Mouse (Mus musculus) left cerebral cortex, adult 2 months (tissue): ENCODE measurements at regions not wholly inside any gene's neighbourhood (a gene's known extent, or its start where the extent isn't known, plus 50 kb on each side); places are given as distances from the start of the nearest gene placed in this dataset.

Source experiments
- DNase-seq, 2 experiments: peaks; one replicate each; pipeline ENCODE4 v3.0.0; 2021 to 2022; ENCODE audit warnings: low spot score in 2 of 2, mixed read lengths in 1 of 2; ENCODE audit errors: extremely low spot score in 1 of 2
- H3K27ac ChIP-seq: fragments of 200-600 bp; 2 replicates; pipeline ENCODE4 v1.8.1; 2022
- H3K4me3 ChIP-seq: fragments of 200-600 bp; 2 replicates; pipeline ENCODE4 v1.8.1; 2022
- CTCF ChIP-seq: fragments of 200-600 bp; IDR thresholded peaks from 2 replicates; pipeline ENCODE4 v1.8.1; 2022; ENCODE audit warnings: antibody characterized with exemption, mild to moderate bottlenecking, moderate library complexity
- intact Hi-C: fragments of 180-260 bp; cut with DNase I; formaldehyde crosslinking; loops from one replicate; pipeline ENCODE4 v1.15.1; 2025

GRCm38 (mm10) chr12:25794571-25794970 is 620.5 kb downstream of the Rnf144a start:
- H3K4me3 ChIP-seq = no peak overlapping the region
- H3K27ac ChIP-seq = no peak overlapping the region
- intact Hi-C loops = no loop called here
- TF ChIP-seq CTCF = no peak
- DNase-seq = no peak

DNA sequence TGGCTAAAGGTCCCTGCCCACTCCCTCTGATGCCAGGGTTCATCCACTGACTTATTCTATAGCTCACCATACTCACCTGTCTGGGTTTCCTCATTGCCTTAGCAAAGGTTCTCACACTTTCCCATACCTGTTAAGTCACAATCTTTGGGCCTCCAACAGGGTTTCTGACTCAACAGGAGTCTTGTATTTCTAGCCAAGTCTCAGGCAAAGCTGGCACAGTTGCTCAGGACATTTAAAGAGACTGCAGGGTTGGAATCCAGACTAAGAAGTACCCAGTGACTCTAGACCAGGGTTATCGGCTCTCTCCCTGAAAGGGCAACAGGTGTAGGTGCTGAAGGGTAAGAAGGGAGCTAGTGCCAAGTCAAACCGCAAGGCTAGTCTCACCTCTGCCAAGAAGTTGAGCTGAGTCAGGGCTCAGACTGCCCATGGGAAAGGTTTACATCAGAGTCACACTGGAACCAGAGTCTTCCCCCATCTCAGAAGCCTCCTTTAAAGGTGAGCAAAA is 622.4 kb downstream of the Rnf144a start:
- no peak for DNase-seq
- intact Hi-C loops = no loop called here
- no peak overlapping the region for H3K4me3 ChIP-seq
- no peak overlapping the region for H3K27ac ChIP-seq
- no peak for TF ChIP-seq CTCF

GRCm38 (mm10) chr12:25790956-25791355 is 624.1 kb downstream of the Rnf144a start:
- no peak for TF ChIP-seq CTCF
- DNase-seq = no peak
- intact Hi-C loops = no loop called here
- Histone ChIP-seq H3K4me3 (no peak overlapping the region), H3K27ac (no peak overlapping the region)

DNA sequence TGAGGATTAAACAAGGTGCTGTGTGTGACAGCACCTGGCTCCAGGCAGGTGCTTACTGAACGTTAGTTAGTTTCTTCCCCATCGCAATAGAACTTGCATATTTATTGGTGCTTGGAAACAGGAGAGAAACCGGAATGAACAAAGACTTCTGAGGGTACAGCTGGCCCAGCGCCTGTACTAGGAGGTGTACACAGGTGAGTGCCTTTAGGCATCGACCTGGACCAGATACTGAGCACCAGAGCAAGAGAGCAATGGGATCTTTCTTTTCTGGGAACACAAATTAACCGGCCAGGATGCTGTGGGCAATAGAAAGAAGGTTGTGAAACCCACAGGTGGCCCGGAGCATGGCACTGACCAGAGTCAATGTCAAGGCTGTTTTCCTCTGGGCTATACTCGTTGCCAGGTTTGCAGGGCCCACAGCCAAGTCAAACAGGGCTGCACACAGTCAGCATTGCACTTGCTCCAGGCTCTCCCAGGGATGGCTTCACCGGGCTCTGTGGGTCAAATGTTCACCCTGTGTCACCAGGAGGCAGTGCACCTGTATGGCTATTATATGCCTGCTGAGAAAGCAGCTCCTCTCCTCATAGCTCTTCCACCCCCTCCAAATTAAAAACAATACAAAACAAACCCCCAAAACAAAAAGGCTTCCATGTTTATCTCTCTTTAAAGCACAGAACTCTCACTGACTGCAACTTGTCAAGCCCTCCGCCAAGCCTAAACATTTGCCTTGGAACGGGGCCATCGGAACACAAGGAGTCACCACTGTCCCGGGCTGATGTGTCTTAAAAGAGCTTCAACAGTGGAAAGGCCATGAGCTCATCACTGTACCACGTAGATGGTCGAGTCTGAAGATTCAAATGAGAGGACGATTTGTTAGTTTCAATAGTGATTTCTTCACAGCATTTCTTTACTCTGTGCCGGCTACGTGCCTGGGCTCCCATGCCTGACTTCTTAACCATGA is 629.1 kb downstream of the Rnf144a start:
- no peak for TF ChIP-seq CTCF
- no peak for DNase-seq
- intact Hi-C loops = no loop called here
- Histone ChIP-seq H3K4me3 (no peak overlapping the region), H3K27ac (no peak overlapping the region)

DNA sequence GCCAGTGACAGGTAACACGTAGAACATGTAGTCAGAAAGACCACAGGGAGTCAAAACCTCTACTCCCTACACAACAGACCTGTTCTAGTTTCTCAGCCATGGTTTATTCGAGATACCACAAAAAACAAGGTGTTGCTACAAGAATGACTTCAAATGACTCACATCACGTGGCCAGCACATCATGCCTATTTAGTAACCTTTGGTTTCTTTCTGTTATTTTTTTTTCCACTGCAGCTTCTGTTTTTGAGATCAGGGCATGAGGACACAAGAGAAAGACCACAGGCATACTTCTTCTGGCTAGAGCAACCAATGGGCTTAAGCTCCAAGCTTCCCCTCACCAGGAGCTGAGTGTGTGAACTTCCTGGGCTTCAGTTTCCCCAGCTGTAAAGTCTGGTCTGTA is 630.7 kb downstream of the Rnf144a start:
- TF ChIP-seq CTCF = no peak
- Histone ChIP-seq H3K27ac (no peak overlapping the region), H3K4me3 (no peak overlapping the region)
- intact Hi-C loops = no loop called here
- DNase-seq = no peak

DNA sequence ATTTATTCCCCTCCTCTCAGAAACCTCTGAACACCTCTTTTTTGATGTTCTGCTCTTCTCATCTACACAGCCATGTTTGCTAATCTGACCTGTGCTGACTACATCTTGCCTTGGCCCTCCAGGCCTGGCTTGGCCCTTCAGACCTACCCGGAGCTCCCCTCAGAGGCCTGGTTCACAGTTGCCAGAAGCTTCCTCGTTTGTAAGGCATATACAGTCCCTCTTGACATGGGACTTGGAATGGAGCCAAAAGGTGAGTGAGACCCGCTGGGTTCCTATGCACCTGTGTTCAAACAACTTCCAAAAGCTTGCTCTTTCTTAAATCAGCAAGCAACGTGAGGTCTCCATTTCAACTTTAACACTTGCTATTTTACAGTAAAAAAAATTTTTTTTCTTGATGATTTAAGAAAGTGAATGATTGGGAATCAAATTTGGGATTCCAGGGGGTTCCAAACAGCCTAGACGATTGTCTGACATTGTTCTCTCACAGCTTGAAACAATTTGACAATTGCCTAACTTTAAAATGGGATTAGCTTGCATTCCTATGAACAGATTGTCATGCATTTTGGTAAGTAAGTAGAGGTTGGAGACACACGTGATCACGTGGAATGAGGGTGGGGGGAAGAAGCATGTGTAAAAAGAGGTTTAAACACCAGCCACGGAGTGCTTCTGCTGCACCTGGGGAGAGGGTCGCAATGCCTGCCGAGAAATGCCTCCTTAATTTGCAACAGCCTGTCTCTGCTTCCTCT is 631.9 kb downstream of the Rnf144a start:
- intact Hi-C loops = no loop called here
- no peak for TF ChIP-seq CTCF
- H3K27ac ChIP-seq = no peak overlapping the region
- no peak overlapping the region for H3K4me3 ChIP-seq
- DNase-seq = no peak

DNA sequence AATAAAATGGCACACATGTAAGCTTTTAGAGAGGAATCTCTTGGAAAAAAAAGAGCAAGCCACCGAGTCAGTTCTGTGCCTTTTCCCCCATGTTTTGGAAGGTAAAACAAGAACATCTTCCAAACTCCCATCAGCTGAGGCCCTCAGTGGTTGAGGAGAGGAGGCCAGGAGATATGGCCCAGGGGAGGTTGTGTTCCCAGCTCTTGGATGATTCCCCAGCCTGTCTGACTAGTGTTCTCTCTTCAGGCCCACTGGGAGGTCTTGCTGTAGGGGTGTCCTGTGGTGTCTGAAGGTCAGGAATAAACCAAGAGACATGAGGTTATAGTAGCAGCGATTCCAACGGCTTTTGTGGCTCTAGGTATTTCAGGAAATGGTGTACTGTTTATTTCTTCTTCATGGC is 643.2 kb downstream of the Rnf144a start:
- TF ChIP-seq CTCF = no peak
- H3K27ac ChIP-seq = no peak overlapping the region
- intact Hi-C loops = no loop called here

GRCm38 (mm10) chr12:25768644-25769043 is 646.4 kb downstream of the Rnf144a start:
- TF ChIP-seq CTCF = no peak
- no peak for DNase-seq
- intact Hi-C loops = no loop called here
- H3K27ac ChIP-seq = no peak overlapping the region
- H3K4me3 ChIP-seq = no peak overlapping the region

More for the DNA sequence above, 643.2 kb downstream of the Rnf144a start:
- DNase-seq = no peak
- no peak overlapping the region for H3K4me3 ChIP-seq

DNA sequence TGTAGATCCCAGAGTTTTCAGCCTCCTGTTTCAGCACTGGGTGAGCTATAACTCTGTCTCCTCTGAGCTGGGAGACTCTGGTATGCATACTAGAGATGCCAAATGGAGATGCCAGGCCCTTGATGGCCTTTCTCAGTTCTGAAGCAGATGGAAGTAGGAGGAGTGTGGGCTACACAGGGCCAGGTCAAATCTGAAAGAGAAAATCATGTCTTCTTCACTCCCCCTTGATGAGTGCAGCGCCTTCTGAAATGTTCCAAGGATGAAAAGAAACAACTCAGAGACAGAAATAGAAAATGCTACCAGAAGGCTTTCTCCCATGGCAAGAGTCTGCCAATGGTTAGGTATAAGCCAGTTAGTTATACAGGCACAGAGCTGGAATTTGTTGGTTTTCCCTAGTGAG is 652.0 kb downstream of the Rnf144a start:
- peak overlapping the region; percentile 47 for H3K27ac ChIP-seq
- no peak overlapping the region for H3K4me3 ChIP-seq
- intact Hi-C loops = no loop called here
- no peak for DNase-seq
- TF ChIP-seq CTCF = no peak

- peak; percentile 10 to 19 for DNase-seq
- no peak for TF ChIP-seq CTCF
- intact Hi-C loops = no loop called here
- Histone ChIP-seq H3K27ac (no peak overlapping the region), H3K4me3 (no peak overlapping the region)
Observed at GRCm38 (mm10) chr12:25757014-25757413, 658.0 kb downstream of the Rnf144a start.

- no peak for DNase-seq
- Histone ChIP-seq H3K27ac (no peak overlapping the region), H3K4me3 (no peak overlapping the region)
- no peak for TF ChIP-seq CTCF
- intact Hi-C loops = no loop called here
Observed at GRCm38 (mm10) chr12:25733801-25734200, 636.9 kb upstream of the Id2 start.

- Histone ChIP-seq H3K4me3 (no peak overlapping the region), H3K27ac (no peak overlapping the region)
- no peak for DNase-seq
- TF ChIP-seq CTCF = no peak
- intact Hi-C loops = no loop called here
Observed at GRCm38 (mm10) chr12:25725774-25726173, 628.8 kb upstream of the Id2 start.
